Mouse (Mus musculus) erythroblast, adult 5-6 weeks (primary cell): ENCODE measurements around the gene Olfr1415. TPM values are rescaled to one million over a fixed set of nuclear protein-coding genes. Genes with fewer than 3 reads are reported as not detected.

Experiments
- total RNA-seq, 2 experiments: library from RNA; stranded (forward) in 1 of 2; stranded (reverse) in 1 of 2; fragments of 150-400 nt in 1 of 2; fragments of 200-764, 138-1000 nt in 1 of 2; gene quantifications; 2 replicates each; pipeline versions ENCODE4 v1.2.3 to v1.2.4; 2015 to 2017; ENCODE audit warnings: low replicate concordance in 2 of 2

Olfr1415 gene
- total RNA-seq, 2 experiments from 2014 or later: not detected

Other genes starting within 250 kb of the Olfr1415 start
- gene Ndufa10, start 22.2 kb downstream of the Olfr1415 start, total RNA-seq (2015; ENCODE audit: low replicate concordance): 47.2 and 55.0 TPM in 2 replicates
- gene Ndufa10, start 22.2 kb downstream of the Olfr1415 start, total RNA-seq (2017; ENCODE audit: low replicate concordance): 14.1 and 42.1 TPM in 2 replicates
- gene Olfr1416, start 11.0 kb downstream of the Olfr1415 start, total RNA-seq (2015; ENCODE audit: low replicate concordance): not detected in 2 replicates
- gene Olfr1416, start 11.0 kb downstream of the Olfr1415 start, total RNA-seq (2017; ENCODE audit: low replicate concordance): not detected in 2 replicates
- not detected in 2 replicates for gene Olfr1414, start 22.6 kb upstream of the Olfr1415 start, total RNA-seq (2015; ENCODE audit: low replicate concordance)
- gene Olfr1414, start 22.6 kb upstream of the Olfr1415 start, total RNA-seq (2017; ENCODE audit: low replicate concordance): not detected in 2 replicates
- not detected in 2 replicates for gene Olfr1413, start 75.2 kb upstream of the Olfr1415 start, total RNA-seq (2015; ENCODE audit: low replicate concordance)
- gene Olfr1413, start 75.2 kb upstream of the Olfr1415 start, total RNA-seq (2017; ENCODE audit: low replicate concordance): not detected in 2 replicates
- not detected in 2 replicates for gene Olfr1412, start 89.7 kb upstream of the Olfr1415 start, total RNA-seq (2015; ENCODE audit: low replicate concordance)
- not detected in 2 replicates for gene Olfr1412, start 89.7 kb upstream of the Olfr1415 start, total RNA-seq (2017; ENCODE audit: low replicate concordance)
- not detected in 2 replicates for gene Olfr1411, start 98.3 kb upstream of the Olfr1415 start, total RNA-seq (2015; ENCODE audit: low replicate concordance)
- gene Olfr1411, start 98.3 kb upstream of the Olfr1415 start, total RNA-seq (2017; ENCODE audit: low replicate concordance): not detected in 2 replicates
- not detected in 2 replicates for gene Olfr1410, start 109.7 kb upstream of the Olfr1415 start, total RNA-seq (2015; ENCODE audit: low replicate concordance)
- gene Olfr1410, start 109.7 kb upstream of the Olfr1415 start, total RNA-seq (2017; ENCODE audit: low replicate concordance): not detected in 2 replicates
- not detected in 2 replicates for gene Olfr12, start 121.7 kb upstream of the Olfr1415 start, total RNA-seq (2015; ENCODE audit: low replicate concordance)
- gene Olfr12, start 121.7 kb upstream of the Olfr1415 start, total RNA-seq (2017; ENCODE audit: low replicate concordance): not detected in 2 replicates
- 37.2 and 48.6 TPM in 2 replicates for gene Cops9, start 145.9 kb upstream of the Olfr1415 start, total RNA-seq (2015; ENCODE audit: low replicate concordance)
- 8.2 and 24.3 TPM in 2 replicates for gene Cops9, start 145.9 kb upstream of the Olfr1415 start, total RNA-seq (2017; ENCODE audit: low replicate concordance)
- gene Otos, start 152.7 kb upstream of the Olfr1415 start, total RNA-seq (2015; ENCODE audit: low replicate concordance): not detected in 2 replicates
- 0.70 and 1.1 TPM in 2 replicates for gene Otos, start 152.7 kb upstream of the Olfr1415 start, total RNA-seq (2017; ENCODE audit: low replicate concordance)